Mouse (Mus musculus): ENCODE results near the gene 2310061I04Rik. TPM values are rescaled to one million over a fixed set of nuclear protein-coding genes. Genes with fewer than 3 reads are reported as not detected.

The 2310061I04Rik gene
- total RNA-seq, 2 experiments from 2014 or later: 47.0 to 49.4 TPM

Small RNA genes within 50 kb of the gene (microRNA-seq; reads per million reads assigned to microRNA genes)
- gene Gm28033 (not detected), gene Mir1894 (not detected)

Other genes with a start within 250 kb of the 2310061I04Rik start
- 10 to 100 TPM; 30.8 to 40.0 TPM for gene Vars2, start 229.8 kb downstream of the 2310061I04Rik start, total RNA-seq (2021)
- 10 to 100 TPM; 20.2 to 23.3 TPM for gene Gtf2h4, start 223.7 kb downstream of the 2310061I04Rik start, total RNA-seq (2021)
- 10 to 100 TPM; 43.4 to 48.8 TPM for gene Ddr1, start 192.8 kb downstream of the 2310061I04Rik start, total RNA-seq (2021)
- 10 to 100 TPM; 19.2 to 36.5 TPM for gene Ier3, start 75.7 kb downstream of the 2310061I04Rik start, total RNA-seq (2021)
- 10 to 100 TPM; 60.5 to 73.4 TPM for gene Flot1, start 74.2 kb downstream of the 2310061I04Rik start, total RNA-seq (2021)
- 100 to 1,000 TPM; 188 to 218 TPM for gene Tubb5, start 59.1 kb downstream of the 2310061I04Rik start, total RNA-seq (2021)
- 10 to 100 TPM; 18.3 to 18.7 TPM for gene Mdc1, start 55.9 kb downstream of the 2310061I04Rik start, total RNA-seq (2021)
- 1 to 10 TPM; 6.7 to 7.5 TPM for gene Nrm, start 36.1 kb downstream of the 2310061I04Rik start, total RNA-seq (2021)
- gene Ppp1r18, start 31.8 kb downstream of the 2310061I04Rik start, total RNA-seq (2021): 10 to 100 TPM; 26.1 to 35.1 TPM
- 10 to 100 TPM; 37.5 to 40.8 TPM for gene Dhx16, start 17.6 kb downstream of the 2310061I04Rik start, total RNA-seq (2021)
- gene Atat1, start 12.6 kb upstream of the 2310061I04Rik start, total RNA-seq (2021): 10 to 100 TPM; 26.0 to 33.0 TPM
- 10 to 100 TPM; 92.6 to 97.8 TPM for gene Mrps18b, start 19.0 kb upstream of the 2310061I04Rik start, total RNA-seq (2021)
- 100 to 1,000 TPM in 1 of 2 experiments, 10 to 100 TPM in 1; 96.2 to 108 TPM for gene Ppp1r10, start 19.0 kb upstream of the 2310061I04Rik start, total RNA-seq (2021)
- 10 to 100 TPM; 90.0 to 96.2 TPM for gene Abcf1, start 72.3 kb upstream of the 2310061I04Rik start, total RNA-seq (2021)
- gene Gnl1, start 82.4 kb upstream of the 2310061I04Rik start, total RNA-seq (2021): 10 to 100 TPM; 51.2 to 54.4 TPM
- 10 to 100 TPM; 18.3 to 19.1 TPM for gene Prr3, start 82.8 kb upstream of the 2310061I04Rik start, total RNA-seq (2021)
- 1 to 10 TPM; 6.5 to 9.3 TPM for gene H2-T24, start 123.1 kb upstream of the 2310061I04Rik start, total RNA-seq (2021)
- 10 to 100 TPM; 57.8 to 68.4 TPM for gene H2-T23, start 135.4 kb upstream of the 2310061I04Rik start, total RNA-seq (2021)
- gene H2-T22, start 145.3 kb upstream of the 2310061I04Rik start, total RNA-seq (2021): 10 to 100 TPM; 33.5 to 33.8 TPM
- gene Gm6034, start 145.5 kb upstream of the 2310061I04Rik start, total RNA-seq (2021): not detected
- gene Gm11127, start 160.9 kb upstream of the 2310061I04Rik start, total RNA-seq (2021): 1 to 10 TPM; 4.1 to 6.1 TPM
- under 1 TPM; 0.16 to 0.30 TPM for gene Gm19684, start 224.2 kb upstream of the 2310061I04Rik start, total RNA-seq (2021)
- gene Gm7030, start 232.0 kb upstream of the 2310061I04Rik start, total RNA-seq (2021): not detected